Mouse (Mus musculus): Measurements from ENCODE around the gene Ankub1. TPM values are rescaled to one million over a fixed set of nuclear protein-coding genes. Genes with fewer than 3 reads are reported as not detected.

Ankub1 gene
- polyA plus RNA-seq (2015; fragmentation: Illumina TruSeq; extraction: RNeasy Lipid Tissue Mini Kit (QIAGEN cat#74804); ENCODE audit: low read depth, low replicate concordance): 5.1 TPM

GRCm38 (mm10) chr3:57692719-57693118, at the start of gene Ankub1:
Gene Ankub1, minus strand, starts transcription at chr3:57692799.

DNA sequence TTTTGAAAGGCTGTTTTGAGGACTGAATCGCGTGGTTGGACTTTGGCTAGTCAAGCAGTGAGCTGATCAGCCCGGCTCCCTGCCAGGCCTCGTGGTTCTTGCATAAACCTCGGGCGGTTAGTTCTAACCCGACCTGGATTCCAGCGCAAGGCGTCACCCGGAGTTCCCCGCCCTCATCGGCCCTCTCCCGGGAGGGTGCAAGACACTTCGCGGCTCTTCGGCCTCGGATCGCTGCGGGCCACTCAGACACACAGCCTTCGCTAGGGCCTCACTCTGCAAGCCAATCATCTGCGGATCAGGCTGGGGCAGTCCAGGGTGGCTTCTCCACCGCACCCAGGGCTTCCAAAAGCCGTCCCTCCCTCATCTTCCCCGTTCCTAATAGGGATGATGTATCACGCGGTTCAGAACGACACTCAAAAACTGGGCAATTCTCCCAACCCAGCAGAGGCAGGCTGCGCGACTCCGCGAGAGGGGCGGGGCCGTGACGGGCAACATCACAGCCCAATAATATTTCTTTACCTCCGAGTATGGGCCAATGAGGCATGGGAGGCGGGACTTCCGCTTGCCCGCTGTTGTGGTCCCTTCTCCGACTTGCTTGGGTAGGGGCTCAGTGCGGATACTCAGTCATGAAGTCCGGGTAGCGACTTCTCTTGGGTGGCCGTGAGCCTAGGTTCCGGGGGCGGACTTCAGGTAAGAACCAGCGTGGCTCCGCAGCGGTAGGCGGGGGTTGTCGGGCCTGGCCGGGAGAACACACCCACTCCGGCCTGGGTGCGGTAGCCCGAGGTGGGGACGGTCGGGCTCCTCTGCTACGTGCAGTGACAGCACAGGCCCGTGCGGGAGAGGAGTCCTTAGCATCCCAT, 43.1 kb upstream of the Ankub1 start, which contains the start of gene Rnf13:
Gene Rnf13 (plus strand): TSS at position 552 of the 860 bp plus-strand sequence.

DNA sequence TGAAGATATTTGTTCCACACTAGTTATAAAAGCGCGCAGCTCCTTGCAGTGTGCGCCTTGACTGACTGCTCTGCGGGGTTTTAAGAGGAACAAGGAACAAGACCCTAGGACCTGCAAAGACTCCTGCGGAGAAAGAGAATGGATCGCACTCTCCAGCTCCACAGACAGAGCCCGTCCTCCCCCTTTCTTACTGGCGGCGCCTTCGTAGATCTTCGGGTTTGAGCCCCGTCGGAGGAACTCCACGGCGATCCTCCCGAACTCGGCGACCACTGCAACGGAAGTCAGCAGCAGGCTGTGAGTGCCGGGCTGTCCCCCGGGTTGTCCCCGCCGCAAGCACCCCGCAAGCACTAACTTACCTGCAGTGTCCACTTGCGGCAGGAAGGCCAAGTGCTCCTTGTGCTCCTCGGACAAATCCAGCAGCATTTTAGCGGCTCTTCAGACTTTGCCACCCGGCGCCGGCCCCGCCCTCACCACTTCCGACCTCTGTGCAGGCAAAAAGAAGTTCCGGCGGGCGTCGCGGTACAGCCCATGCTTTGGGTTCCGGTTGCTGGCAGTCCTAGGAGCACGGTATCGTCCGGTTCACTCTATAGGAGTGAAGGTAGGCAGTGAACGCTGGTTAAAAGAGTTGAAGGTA, 41.3 kb downstream of the Ankub1 start, which contains the start of gene Commd2:
Gene Commd2 (minus strand): TSS at position 485 of the 634 bp plus-strand sequence.

Other genes starting within 250 kb of the Ankub1 start
- 10.2 TPM for gene Wwtr1, start 116.9 kb downstream of the Ankub1 start, polyA plus RNA-seq (2015; fragmentation: Illumina TruSeq; extraction: RNeasy Lipid Tissue Mini Kit (QIAGEN cat#74804); ENCODE audit: low read depth, low replicate concordance)
- 29.9 TPM for gene Commd2, start 41.1 kb downstream of the Ankub1 start, polyA plus RNA-seq (2015; fragmentation: Illumina TruSeq; extraction: RNeasy Lipid Tissue Mini Kit (QIAGEN cat#74804); ENCODE audit: low read depth, low replicate concordance)
- gene Rnf13, start 43.3 kb upstream of the Ankub1 start, polyA plus RNA-seq (2015; fragmentation: Illumina TruSeq; extraction: RNeasy Lipid Tissue Mini Kit (QIAGEN cat#74804); ENCODE audit: low read depth, low replicate concordance): 177 TPM
- gene Pfn2, start 155.3 kb upstream of the Ankub1 start, polyA plus RNA-seq (2015; fragmentation: Illumina TruSeq; extraction: RNeasy Lipid Tissue Mini Kit (QIAGEN cat#74804); ENCODE audit: low read depth, low replicate concordance): 702 TPM

All from brain, adult 10 weeks (tissue).